Mouse (Mus musculus) kidney, postnatal 4 days (tissue): ENCODE results near the gene Olfr494.

Experiments used
- DNase-seq, 2 experiments: peaks; one replicate each; pipeline ENCODE4 v3.0.0; 2021; ENCODE audit warnings: mixed read lengths in 2 of 2

Olfr494 gene

GRCm38 (mm10) chr7:108365035-108365434 lies at the start of gene Olfr494:
Gene Olfr494 (plus strand): TSS chr7:108365335.
- DNase-seq, result no peak

- DNase-seq, result no peak
Observed at GRCm38 (mm10) chr7:108323574-108323973, 41.6 kb upstream of the Olfr494 start, which contains the start of gene Olfr492. Gene Olfr492 (minus strand): TSS chr7:108323674.

- DNase-seq, result no peak
Observed at GRCm38 (mm10) chr7:108346879-108347278, 18.3 kb upstream of the Olfr494 start, which contains the start of gene Olfr493. Gene Olfr493 (minus strand): TSS chr7:108346979.

- no peak for DNase-seq
Observed at GRCm38 (mm10) chr7:108392867-108393266, 27.7 kb downstream of the Olfr494 start, which contains the start of gene Olfr495. Gene Olfr495 (plus strand): TSS chr7:108393167.
